Mouse (Mus musculus) fibroblast of lung, adult 2 months (primary cell): Measurements from ENCODE around the gene Pheta1.
A peak's percentile ranks its signal among the peaks of the same experiment; 100 is the strongest.

Experiments used
- DNase-seq: peaks from one replicate; pipeline ENCODE4 v3.0.0-alpha.2; 2011; ENCODE audit warnings: low read depth

The Pheta1 gene

GRCm38 (mm10) chr5:121848743-121849142 is at the start of gene Pheta1:
Gene Pheta1 (plus strand): TSS chr5:121848984.
- DNase-seq, result peak; percentile 64

GRCm38 (mm10) chr5:121807186-121807585 is 41.6 kb upstream of the Pheta1 start:
- no peak for DNase-seq

GRCm38 (mm10) chr5:121808202-121808601 is 40.6 kb upstream of the Pheta1 start:
- DNase-seq, result no peak

GRCm38 (mm10) chr5:121809667-121810224 is 39.0 kb upstream of the Pheta1 start:
- no peak for DNase-seq

- no peak for DNase-seq
Observed at GRCm38 (mm10) chr5:121810331-121811151, 38.2 kb upstream of the Pheta1 start.

GRCm38 (mm10) chr5:121811485-121811931 is 37.3 kb upstream of the Pheta1 start:
- DNase-seq, result peak; percentile 27

GRCm38 (mm10) chr5:121812526-121813243 is 36.1 kb upstream of the Pheta1 start:
- no peak for DNase-seq

- DNase-seq, result no peak
Observed at GRCm38 (mm10) chr5:121813744-121814143, 35.0 kb upstream of the Pheta1 start.

- DNase-seq, result no peak
Observed at GRCm38 (mm10) chr5:121815067-121815466, 33.7 kb upstream of the Pheta1 start.

GRCm38 (mm10) chr5:121815867-121816380 is 32.9 kb upstream of the Pheta1 start:
- DNase-seq, result no peak

- DNase-seq, result no peak
Observed at GRCm38 (mm10) chr5:121816611-121817010, 32.2 kb upstream of the Pheta1 start.

GRCm38 (mm10) chr5:121817551-121817950 is 31.2 kb upstream of the Pheta1 start:
- no peak for DNase-seq

GRCm38 (mm10) chr5:121818401-121818800 is 30.4 kb upstream of the Pheta1 start:
- no peak for DNase-seq

GRCm38 (mm10) chr5:121818862-121819261 is 29.9 kb upstream of the Pheta1 start:
- no peak for DNase-seq

- no peak for DNase-seq
Observed at GRCm38 (mm10) chr5:121819559-121819958, 29.2 kb upstream of the Pheta1 start.

- DNase-seq, result no peak
Observed at GRCm38 (mm10) chr5:121820161-121820560, 28.6 kb upstream of the Pheta1 start.

- no peak for DNase-seq
Observed at GRCm38 (mm10) chr5:121820657-121821056, 28.1 kb upstream of the Pheta1 start.

- DNase-seq, result no peak
Observed at GRCm38 (mm10) chr5:121821116-121821515, 27.7 kb upstream of the Pheta1 start.

GRCm38 (mm10) chr5:121821552-121821951 is 27.2 kb upstream of the Pheta1 start:
- DNase-seq, result no peak

- no peak for DNase-seq
Observed at GRCm38 (mm10) chr5:121822786-121823505, 25.8 kb upstream of the Pheta1 start.

GRCm38 (mm10) chr5:121823668-121824067 is 25.1 kb upstream of the Pheta1 start:
- no peak for DNase-seq

GRCm38 (mm10) chr5:121824121-121824520 is 24.7 kb upstream of the Pheta1 start:
- no peak for DNase-seq
